Mouse (Mus musculus) layer of hippocampus, adult 9-11 months (tissue): ENCODE measurements at regions not wholly inside any gene's neighbourhood (a gene's known extent, or its start where the extent isn't known, plus 50 kb on each side); places are given as distances from the start of the nearest gene placed in this dataset.
A peak's percentile ranks its signal among the peaks of the same experiment; 100 is the strongest.

ENCODE experiments used
- DNase-seq: peaks from one replicate; pipeline ENCODE4 v3.0.0; 2022

- DNase-seq: no peak
Measured at GRCm38 (mm10) chr8:11145251-11145650, 137.0 kb upstream of the Irs2 start.

DNA sequence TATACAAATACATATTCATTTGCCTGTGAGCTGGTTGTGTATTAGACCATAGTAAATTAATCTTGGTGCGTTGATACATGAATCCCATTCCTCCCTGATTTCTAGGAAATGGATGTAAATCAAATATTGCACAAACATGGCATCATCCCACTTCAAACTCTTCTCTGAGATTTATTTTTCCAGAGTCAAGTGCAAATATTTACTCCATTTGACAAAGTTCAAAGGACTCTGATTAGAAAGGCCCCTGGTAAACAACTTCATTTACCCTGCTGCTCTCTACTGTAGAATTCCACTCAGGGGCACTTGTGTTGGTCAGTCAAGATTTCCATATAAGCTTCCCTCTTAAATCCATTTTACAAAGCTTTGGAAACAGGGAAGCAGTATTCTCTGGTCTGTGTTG is 132.3 kb upstream of the Irs2 start:
- DNase-seq: no peak

DNA sequence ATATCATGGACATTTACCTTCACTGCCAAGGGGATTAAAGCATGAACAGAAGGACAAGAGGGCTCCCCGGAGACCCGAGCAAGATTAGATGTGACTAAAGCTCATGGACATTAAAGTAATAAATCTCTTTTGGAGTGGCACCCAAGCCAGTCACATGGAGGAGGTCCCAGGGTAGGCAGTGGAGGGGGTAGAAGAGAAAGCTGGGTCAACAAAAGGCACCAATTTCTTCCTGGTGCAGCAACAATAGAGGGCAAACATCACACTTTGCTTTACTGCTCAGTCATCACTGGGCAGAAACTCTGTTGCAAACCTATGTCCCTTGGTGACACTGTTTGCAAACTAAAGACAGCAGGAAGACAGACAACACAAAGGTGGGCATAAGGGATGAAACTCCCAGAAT is 131.0 kb upstream of the Irs2 start:
- no peak for DNase-seq

DNA sequence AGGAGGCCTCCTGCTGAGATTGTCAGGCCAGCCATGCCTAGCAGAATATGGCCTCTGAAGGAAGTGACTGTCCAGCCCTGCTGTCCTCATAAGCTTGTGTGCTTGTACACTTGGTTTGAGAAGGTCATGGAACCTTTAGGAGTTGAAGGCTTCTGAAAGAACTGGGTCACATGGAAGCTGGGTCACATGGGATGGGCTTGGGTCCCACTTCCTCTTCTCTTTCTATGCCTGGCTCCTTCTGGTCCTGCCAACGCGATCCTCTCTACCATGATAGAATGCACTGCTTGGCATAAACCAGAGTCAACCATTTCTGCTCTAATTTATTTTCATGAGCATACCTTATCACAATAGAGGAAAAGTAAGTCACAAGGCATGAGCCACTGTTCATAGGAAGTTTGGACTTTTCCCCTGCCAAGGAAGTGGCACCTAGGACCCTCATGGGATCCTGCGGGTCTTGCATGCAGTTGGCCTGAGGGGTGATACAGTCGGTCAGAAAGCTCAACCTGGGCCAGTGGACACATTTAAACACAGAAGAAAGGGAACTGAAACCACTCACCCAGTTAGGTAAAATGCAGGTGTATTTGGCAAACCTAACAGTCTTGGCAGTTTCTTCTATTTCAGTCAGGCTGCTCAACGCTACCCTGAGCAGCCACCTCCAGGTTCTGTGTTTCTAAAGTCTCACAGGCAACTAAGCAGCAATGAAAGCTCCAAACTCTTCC is 130.2 kb upstream of the Irs2 start:
- no peak for DNase-seq

- no peak for DNase-seq
Measured at GRCm38 (mm10) chr8:11136566-11136965, 128.3 kb upstream of the Irs2 start.

- no peak for DNase-seq
Measured at GRCm38 (mm10) chr8:11135135-11135534, 126.9 kb upstream of the Irs2 start.

GRCm38 (mm10) chr8:11134562-11134961 is 126.3 kb upstream of the Irs2 start:
- DNase-seq: no peak

DNA sequence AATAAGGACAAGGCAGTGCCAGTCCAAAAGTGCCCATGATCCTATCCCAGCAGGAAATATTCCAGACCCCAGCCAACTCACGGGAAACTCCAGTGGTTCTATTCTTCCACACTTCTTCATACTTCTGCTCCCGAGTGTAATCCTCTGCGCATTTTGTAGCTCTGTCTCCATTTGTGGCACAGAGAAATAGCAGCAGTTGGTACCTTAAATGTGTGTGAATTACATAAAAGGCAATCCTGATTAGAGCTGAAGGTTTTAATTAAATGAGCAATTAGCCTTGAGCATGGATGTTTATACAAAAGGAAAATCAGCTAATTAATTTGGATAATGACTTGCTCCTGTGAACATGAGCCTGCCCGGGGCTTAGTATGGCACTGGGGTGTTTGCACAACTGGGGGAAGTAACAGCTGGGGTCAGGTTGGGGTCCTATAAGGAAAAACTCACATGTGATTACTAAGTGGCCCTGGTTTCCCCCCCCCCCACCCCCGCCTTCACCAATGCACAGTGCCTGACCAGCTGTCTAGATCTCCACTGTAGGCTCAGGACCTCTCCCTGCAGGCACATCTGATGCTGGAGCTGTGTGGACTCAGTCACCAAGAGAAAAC is 110.9 kb upstream of the Irs2 start:
- DNase-seq: no peak

- no peak for DNase-seq
Measured at GRCm38 (mm10) chr8:11116534-11116933, 108.3 kb upstream of the Irs2 start.

GRCm38 (mm10) chr8:11115210-11115609 is 107.0 kb upstream of the Irs2 start:
- no peak for DNase-seq

- peak; percentile 9 for DNase-seq
Measured at GRCm38 (mm10) chr8:11114531-11114930, 106.3 kb upstream of the Irs2 start.

GRCm38 (mm10) chr8:11112908-11113532 is 104.8 kb upstream of the Irs2 start:
- DNase-seq: no peak

DNA sequence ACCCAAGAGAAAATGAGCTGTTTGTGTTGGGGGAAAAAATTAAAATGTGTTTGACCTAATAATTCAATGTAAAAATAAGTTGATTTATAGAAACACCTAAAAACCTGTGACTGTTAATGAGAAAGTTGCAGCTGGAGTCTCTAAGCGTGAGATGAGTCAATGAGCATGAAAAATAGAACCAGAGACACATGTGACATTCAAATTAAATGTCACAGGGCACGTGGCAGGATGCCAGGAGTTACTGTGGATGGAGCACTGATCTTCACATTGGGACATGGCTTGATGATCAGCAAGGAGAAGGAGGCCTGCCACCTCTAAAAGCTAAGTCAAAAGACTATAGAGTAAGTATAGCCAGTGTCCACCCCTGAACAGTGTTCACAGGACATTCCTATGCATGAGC is 103.7 kb upstream of the Irs2 start:
- DNase-seq: no peak

GRCm38 (mm10) chr8:11107435-11107834 is 99.2 kb upstream of the Irs2 start:
- no peak for DNase-seq

GRCm38 (mm10) chr8:11107021-11107420 is 98.8 kb upstream of the Irs2 start:
- DNase-seq: no peak

DNA sequence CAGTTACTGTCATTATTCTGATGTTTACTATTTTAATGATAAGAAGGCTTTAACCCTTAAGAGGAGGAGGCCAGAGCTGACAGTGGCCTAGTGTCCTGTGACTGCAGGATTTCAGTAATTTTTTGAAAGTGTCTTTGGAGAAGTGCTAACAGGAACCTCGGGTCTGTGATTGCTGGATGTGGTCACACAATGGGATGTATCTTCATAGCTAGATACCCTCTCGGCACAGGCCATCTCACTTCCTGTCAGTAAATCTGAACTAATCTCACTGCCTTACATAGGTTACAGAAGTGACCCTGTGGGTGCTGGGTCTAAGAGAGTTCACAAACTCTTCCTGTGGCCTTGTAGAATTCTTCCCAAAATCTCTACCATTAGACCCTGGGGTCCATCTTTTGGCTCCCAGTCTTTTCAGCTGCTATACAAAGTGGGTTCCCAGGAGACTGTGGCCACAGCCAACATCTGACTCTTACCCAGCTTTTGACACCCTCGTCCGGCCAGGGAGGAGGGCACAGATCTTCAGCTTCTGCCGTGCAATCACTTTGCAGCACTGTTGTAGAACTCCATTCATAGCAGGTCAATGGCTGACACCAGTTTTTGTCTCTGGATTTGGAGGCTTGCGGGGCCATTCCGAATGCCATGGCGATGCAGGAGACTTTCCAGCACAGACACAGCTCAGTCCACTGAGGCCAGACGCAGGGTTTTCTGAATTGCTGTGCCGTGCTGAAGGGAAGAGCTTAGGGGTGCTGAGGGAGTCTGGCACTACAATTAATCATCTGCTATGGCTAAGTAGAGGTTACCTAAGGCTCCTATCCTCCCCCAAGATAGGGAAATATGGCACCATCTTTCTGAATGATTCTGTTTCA is 95.7 kb upstream of the Irs2 start:
- DNase-seq: no peak

- no peak for DNase-seq
Measured at GRCm38 (mm10) chr8:11100310-11100709, 92.1 kb upstream of the Irs2 start.

GRCm38 (mm10) chr8:11099591-11099855 is 91.3 kb upstream of the Irs2 start:
- DNase-seq: peak; percentile 64

DNA sequence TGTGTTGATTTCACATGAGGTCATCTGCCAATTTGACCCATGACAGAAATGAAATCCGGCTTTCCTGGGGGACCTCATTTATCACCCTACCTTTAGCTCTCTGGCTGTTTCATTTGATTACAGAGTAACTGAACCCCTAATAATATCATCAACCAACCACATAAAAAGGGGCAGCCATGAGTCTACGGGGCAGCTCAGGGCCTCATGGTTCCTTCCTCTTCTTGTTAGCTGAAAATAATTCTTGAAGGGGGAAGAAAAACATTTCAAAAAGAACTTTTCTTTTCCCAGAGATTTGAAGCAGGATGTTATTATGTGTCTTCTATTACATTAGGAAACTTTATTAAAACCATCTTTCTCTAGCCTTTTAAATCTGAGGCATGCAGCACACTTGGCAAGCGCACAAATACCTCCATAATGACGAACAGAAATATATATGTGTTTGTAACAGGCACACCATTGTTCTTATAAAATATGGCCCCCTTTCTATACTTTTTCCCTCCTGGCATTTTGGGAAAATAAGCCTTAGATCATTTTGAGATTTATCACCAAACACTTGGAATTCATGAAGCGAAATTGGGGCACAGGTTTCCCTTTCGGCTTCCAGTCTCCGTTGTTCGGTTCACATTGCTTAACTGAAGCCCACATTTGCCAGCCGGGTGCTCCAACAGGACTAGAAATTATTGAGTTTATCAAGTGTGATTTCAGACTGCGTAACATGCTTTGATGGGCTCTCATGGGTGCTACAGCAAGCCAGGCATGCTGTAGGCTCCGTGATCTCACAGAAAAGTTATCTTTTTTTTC is 90.7 kb upstream of the Irs2 start:
- no peak for DNase-seq

- peak; percentile 30 for DNase-seq
Measured at GRCm38 (mm10) chr8:11098228-11098778, 90.0 kb upstream of the Irs2 start.

DNA sequence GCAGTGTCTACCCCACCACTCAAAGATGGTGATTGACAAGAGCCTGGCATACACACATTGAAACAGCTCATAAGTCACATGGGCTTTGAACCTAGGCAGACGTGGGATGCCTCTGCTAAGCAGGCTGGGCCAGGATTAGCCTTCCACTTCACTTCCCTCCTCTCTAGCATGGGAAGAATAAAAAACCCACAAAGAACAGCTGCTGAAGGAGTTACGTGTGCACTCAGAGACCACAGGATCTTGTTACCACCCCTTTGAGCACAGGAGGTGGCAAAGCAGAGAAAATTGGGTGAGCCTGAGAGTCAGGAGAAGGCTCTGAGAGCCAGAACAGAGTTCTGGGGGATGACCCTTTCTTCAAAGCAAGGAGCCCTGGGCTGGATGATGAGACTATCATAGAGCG is 89.6 kb upstream of the Irs2 start:
- DNase-seq: no peak

- DNase-seq: no peak
Measured at GRCm38 (mm10) chr8:11094516-11094915, 86.3 kb upstream of the Irs2 start.

- DNase-seq: no peak
Measured at GRCm38 (mm10) chr8:11092348-11092747, 84.1 kb upstream of the Irs2 start.
